Mouse (Mus musculus) megakaryocyte progenitor cell, adult 5-6 weeks (primary cell): ENCODE measurements around the gene Map3k14. TPM values are rescaled to one million over a fixed set of nuclear protein-coding genes. Genes with fewer than 3 reads are reported as not detected.
A peak's percentile ranks its signal among the peaks of the same experiment; 100 is the strongest.

Experiments used
- ATAC-seq: replicated peaks from 2 replicates; pipeline ENCODE4 v1.8.0; 2016; ENCODE audit warnings: mild to moderate bottlenecking, moderate TSS enrichment, inconsistent platforms; ENCODE audit not compliant: poor library complexity
- total RNA-seq, 2 experiments: library from RNA; stranded (forward) in 1 of 2; stranded (reverse) in 1 of 2; fragments of 157-497, 149-512 nt in 1 of 2; fragments of 200-1000 nt in 1 of 2; gene quantifications; 2 replicates each; pipeline versions ENCODE4 v1.2.3 to v1.2.4; 2015 to 2017

Map3k14 gene
- total RNA-seq, 2 experiments from 2014 or later, result 4.5 to 4.8 TPM

GRCm38 (mm10) chr11:103215355-103215754 is 51.9 kb downstream of the Map3k14 start:
- ATAC-seq, result peak; percentile 53

GRCm38 (mm10) chr11:103213712-103214111 is 53.6 kb downstream of the Map3k14 start:
- no peak for ATAC-seq

GRCm38 (mm10) chr11:103210291-103210690 is 57.0 kb downstream of the Map3k14 start:
- no peak for ATAC-seq

DNA sequence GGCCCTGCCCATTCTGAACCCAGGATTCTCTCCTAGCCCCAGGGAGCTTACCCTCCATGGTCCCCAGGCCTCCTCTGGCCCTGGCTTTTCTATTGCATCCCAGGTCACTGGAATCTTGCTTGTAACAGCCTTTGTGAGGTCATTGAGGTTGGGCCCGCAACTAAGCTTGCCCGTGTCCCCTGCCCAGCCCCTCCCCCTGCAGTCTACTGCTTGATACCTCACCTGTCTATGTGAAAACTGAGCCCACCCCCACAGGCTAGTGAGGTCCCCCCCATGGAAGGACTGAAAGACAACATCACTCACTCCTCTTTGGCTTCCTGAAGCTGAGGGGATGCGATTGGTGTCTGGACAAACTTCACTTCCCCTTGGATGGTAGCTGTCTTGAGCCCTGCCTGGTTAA is 58.8 kb downstream of the Map3k14 start, which contains the start of gene 1700023F06Rik:
1700023F06Rik (minus strand) TSS at position 101 of the 400 bp plus-strand sequence.
- ATAC-seq, result no peak

- ATAC-seq, result no peak
These were observed 61.1 kb downstream of the Map3k14 start for GRCm38 (mm10) chr11:103206203-103206602.

- no peak for ATAC-seq
These were observed 64.9 kb downstream of the Map3k14 start for GRCm38 (mm10) chr11:103202376-103202775.

DNA sequence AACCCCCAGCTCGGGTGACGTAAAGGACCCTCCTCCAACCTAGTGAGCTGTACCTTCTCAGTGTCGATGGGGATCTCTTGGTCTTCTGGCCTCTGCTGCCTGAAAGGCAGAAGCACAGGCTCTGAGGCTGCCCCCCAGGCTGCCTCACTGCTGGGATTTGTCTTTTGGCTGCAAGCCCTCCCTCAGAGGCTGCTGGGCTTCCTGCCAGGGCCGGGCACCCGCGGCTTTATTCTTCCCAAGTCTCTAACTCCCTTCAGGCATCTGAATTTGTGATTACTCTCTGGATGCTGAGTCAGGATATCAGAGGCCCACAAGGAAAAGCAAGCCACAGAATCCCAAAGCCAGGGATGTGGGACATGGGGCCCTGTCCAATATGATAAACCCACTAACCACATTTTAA is 65.6 kb downstream of the Map3k14 start:
- ATAC-seq, result 0 out of 2 replicates have a peak, but pooled peaks have one; percentile 31

- ATAC-seq, result no peak
These were observed 68.1 kb downstream of the Map3k14 start for GRCm38 (mm10) chr11:103198911-103199803.

DNA sequence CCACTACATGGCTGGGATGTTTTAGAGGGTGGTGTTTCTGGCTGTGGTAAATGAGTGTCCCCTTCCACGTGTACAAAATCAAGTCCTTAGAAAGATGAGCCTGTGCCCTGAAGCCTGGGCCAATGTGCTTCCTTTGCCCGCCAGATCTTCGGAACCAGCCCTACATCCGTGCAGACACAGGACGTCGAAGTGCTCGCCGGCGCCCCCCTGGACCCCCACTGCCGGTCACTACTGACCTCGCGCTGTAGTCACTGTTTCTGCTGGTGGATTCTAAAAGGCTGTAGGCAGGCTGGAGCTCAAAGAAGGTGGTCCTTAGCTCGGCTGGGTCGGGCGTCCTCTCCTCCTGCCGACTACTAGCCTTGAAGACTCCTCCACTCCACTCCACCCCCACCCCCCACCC is 68.9 kb downstream of the Map3k14 start:
- ATAC-seq, result no peak

- no peak for ATAC-seq
These were observed 69.9 kb downstream of the Map3k14 start for GRCm38 (mm10) chr11:103197340-103197739.

GRCm38 (mm10) chr11:103195656-103196055 is 71.6 kb downstream of the Map3k14 start:
- ATAC-seq, result no peak

GRCm38 (mm10) chr11:103195236-103195635 is 72.0 kb downstream of the Map3k14 start:
- ATAC-seq, result no peak

- ATAC-seq, result no peak
These were observed 73.5 kb downstream of the Map3k14 start for GRCm38 (mm10) chr11:103193825-103194168.

- ATAC-seq, result no peak
These were observed 74.1 kb downstream of the Map3k14 start for GRCm38 (mm10) chr11:103192956-103193824.

GRCm38 (mm10) chr11:103192230-103192955 is 74.9 kb downstream of the Map3k14 start:
- ATAC-seq, result no peak

- ATAC-seq, result peak; percentile 73
These were observed 82.4 kb downstream of the Map3k14 start for GRCm38 (mm10) chr11:103184891-103185290.

- no peak for ATAC-seq
These were observed 85.4 kb downstream of the Map3k14 start for GRCm38 (mm10) chr11:103181911-103182310.

DNA sequence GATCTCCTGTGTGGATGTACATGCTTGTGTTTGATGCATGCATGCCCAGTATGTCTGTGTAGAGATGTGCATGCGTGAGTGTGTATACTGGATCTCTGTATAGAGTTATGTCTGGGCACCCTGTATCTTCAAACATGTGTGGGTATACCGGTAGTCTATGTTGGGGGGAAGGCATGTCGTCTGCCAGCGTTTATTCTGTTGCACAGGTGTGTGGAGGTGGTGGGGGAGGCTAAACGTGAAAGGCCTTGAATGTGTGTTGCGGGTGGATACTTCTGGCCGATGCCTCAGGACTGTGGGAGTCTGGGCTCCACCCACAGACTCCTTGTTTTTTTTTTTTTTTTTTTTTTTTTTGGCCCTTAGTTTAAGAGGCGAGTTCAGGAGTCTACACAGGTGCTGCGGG is 85.9 kb downstream of the Map3k14 start:
- ATAC-seq, result no peak

GRCm38 (mm10) chr11:103180426-103180825 is 86.8 kb downstream of the Map3k14 start:
- no peak for ATAC-seq

GRCm38 (mm10) chr11:103178748-103179147 is 88.5 kb downstream of the Map3k14 start:
- ATAC-seq, result no peak
